Mouse (Mus musculus) midbrain, embryonic 13.5 days (tissue): ENCODE data around the gene Zfp654. TPM values are rescaled to one million over a fixed set of nuclear protein-coding genes. Genes with fewer than 3 reads are reported as not detected.
"Not testable (repeated sequence)": the region's sequence is repeated elsewhere in the genome, so short reads cannot be mapped to it uniquely, and the experiment has no call there.

Experiments used
- ATAC-seq: fragments of 200-750 bp; cut with Nextera tagmentation; 2 replicates; pipeline ENCODE4 v1.8.0; 2017; ENCODE audit warnings: mild to moderate bottlenecking, moderate TSS enrichment, moderate library complexity
- H3K27ac ChIP-seq: fragments of 300-500 bp; sonication (generic); 2 replicates; pipeline ENCODE4 v1.5.1; 2015; ENCODE audit warnings: inconsistent platforms, mild to moderate bottlenecking, moderate library complexity
- H3K27me3 ChIP-seq: fragments of 300-500 bp; sonication (generic); 2 replicates; pipeline ENCODE4 v1.6.1; 2015; ENCODE audit warnings: mild to moderate bottlenecking, inconsistent platforms
- H3K36me3 ChIP-seq: fragments of 300-500 bp; sonication (generic); 2 replicates; pipeline ENCODE4 v1.6.1; 2015; ENCODE audit warnings: mild to moderate bottlenecking, inconsistent platforms
- H3K4me1 ChIP-seq: fragments of 300-500 bp; sonication (generic); replicated peaks from 2 replicates; pipeline ENCODE4 v1.6.1; 2015; ENCODE audit warnings: inconsistent platforms
- H3K4me2 ChIP-seq: fragments of 300-500 bp; sonication (generic); replicated peaks from 2 replicates; pipeline ENCODE4 v1.6.1; 2015; ENCODE audit warnings: moderate library complexity, mild to moderate bottlenecking, inconsistent platforms
- H3K4me3 ChIP-seq: fragments of 300-500 bp; sonication (generic); replicated peaks from 2 replicates; pipeline ENCODE4 v1.5.1; 2015; ENCODE audit warnings: mild to moderate bottlenecking, inconsistent platforms
- H3K9ac ChIP-seq: fragments of 300-500 bp; sonication (generic); replicated peaks from 2 replicates; pipeline ENCODE4 v1.6.1; 2015; ENCODE audit warnings: mild to moderate bottlenecking, inconsistent platforms
- H3K9me3 ChIP-seq: fragments of 300-500 bp; sonication (generic); 2 replicates; pipeline ENCODE4 v1.6.1; 2016; ENCODE audit warnings: mild to moderate bottlenecking, inconsistent platforms
- WGBS: fragments of 180-500 bp; shearing (Covaris S2); methylation state at CpG from one replicate; pipeline ENCODE4 v1.1.7; 2015; 5-methylcytosine and 5-hydroxymethylcytosine counted together
- polyA plus RNA-seq: library from polyadenylated mRNA; unstranded; fragments of >200 nt; fragmentation: Nextera tagmentation; extraction: Ambion mirVana; gene quantifications from 2 replicates; pipeline ENCODE4 v1.2.1, GENCODE M21; 2015

Gene Zfp654
- polyA plus RNA-seq, 1 experiment from 2014 or later: 6.8 TPM

DNA sequence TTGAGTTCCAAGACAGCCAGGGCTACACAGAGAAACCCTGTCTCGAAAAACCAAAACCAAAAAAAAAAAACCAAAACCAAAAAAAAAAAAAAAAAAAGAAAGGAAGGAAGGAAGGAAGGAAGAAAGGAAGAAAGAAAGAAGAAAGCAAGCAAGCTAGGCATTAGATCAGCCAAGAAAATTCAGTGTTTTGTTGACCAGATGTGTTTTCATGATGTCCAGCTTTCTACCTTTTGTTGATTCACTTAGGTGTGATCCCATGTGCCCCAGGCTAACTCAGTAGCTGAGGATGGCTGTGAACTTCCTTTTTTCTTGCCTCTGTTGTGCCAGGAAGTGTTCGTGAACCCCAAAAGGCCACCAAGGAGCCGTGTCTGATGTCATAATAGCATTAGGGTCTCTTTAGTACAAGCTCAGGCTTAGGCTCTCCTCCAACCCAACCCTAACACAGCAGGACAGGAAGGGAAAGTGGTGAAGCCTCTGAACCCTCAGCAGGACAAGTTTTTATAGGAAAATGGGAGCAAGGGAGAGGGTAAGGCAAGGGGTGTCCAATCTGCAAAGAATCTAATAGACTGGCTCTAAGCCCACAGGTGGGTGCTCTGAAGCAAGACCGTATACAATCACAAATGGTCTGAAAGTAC is 25.3 kb upstream of the Zfp654 start:
- no peaks in the 10 kb centered on the region for H3K27me3 ChIP-seq
- no peak overlapping the region for H3K9ac ChIP-seq
- H3K4me2 ChIP-seq: no peak overlapping the region
- H3K4me1 ChIP-seq: peaks cover 2% of the 10 kb centered on the region
- no peaks in the 10 kb centered on the region for H3K9me3 ChIP-seq
- WGBS: 60% methylated on average over 4 of the region's 4 CpGs
- H3K4me3 ChIP-seq: no peak overlapping the region
- H3K36me3 ChIP-seq: no peaks in the 10 kb centered on the region
- ATAC-seq: no peak
- no peak overlapping the region for H3K27ac ChIP-seq

GRCm38 (mm10) chr16:64875822-64876221 is 24.4 kb upstream of the Zfp654 start:
- 87% methylated on average over 1 of the region's 1 CpGs for WGBS
- no peak overlapping the region for H3K27ac ChIP-seq
- no peaks in the 10 kb centered on the region for H3K27me3 ChIP-seq
- no peaks in the 10 kb centered on the region for H3K36me3 ChIP-seq
- H3K9ac ChIP-seq: no peak overlapping the region
- no peak overlapping the region for H3K4me3 ChIP-seq
- no peak overlapping the region for H3K4me2 ChIP-seq
- no peak for ATAC-seq
- H3K9me3 ChIP-seq: no peaks in the 10 kb centered on the region
- H3K4me1 ChIP-seq: peaks cover 2% of the 10 kb centered on the region

- H3K9me3 ChIP-seq: no peaks in the 10 kb centered on the region
- H3K36me3 ChIP-seq: no peaks in the 10 kb centered on the region
- H3K27ac ChIP-seq: no peak overlapping the region
- H3K4me2 ChIP-seq: no peak overlapping the region
- H3K4me3 ChIP-seq: no peak overlapping the region
- peaks cover 2% of the 10 kb centered on the region for H3K4me1 ChIP-seq
- no peaks in the 10 kb centered on the region for H3K27me3 ChIP-seq
- no peak overlapping the region for H3K9ac ChIP-seq
- WGBS: 96% methylated on average over 10 of the region's 10 CpGs
- ATAC-seq: no peak
These were observed 23.9 kb upstream of the Zfp654 start for GRCm38 (mm10) chr16:64875384-64875783.

GRCm38 (mm10) chr16:64873416-64874305 is 22.2 kb upstream of the Zfp654 start:
- H3K36me3 ChIP-seq: no peaks in the 10 kb centered on the region
- peak; percentile 95 for ATAC-seq
- no peaks in the 10 kb centered on the region for H3K27me3 ChIP-seq
- H3K9ac ChIP-seq: peak overlapping the region; percentile 63
- peak overlapping the region; percentile 79 for H3K4me2 ChIP-seq
- peak overlapping the region; percentile 7; the same call in 1 of the 2 replicates for H3K27ac ChIP-seq
- H3K4me3 ChIP-seq: peak overlapping the region; percentile 57
- H3K9me3 ChIP-seq: no peaks in the 10 kb centered on the region
- H3K4me1 ChIP-seq: peaks cover 2% of the 10 kb centered on the region
- 4% methylated on average over 29 of the region's 29 CpGs for WGBS

DNA sequence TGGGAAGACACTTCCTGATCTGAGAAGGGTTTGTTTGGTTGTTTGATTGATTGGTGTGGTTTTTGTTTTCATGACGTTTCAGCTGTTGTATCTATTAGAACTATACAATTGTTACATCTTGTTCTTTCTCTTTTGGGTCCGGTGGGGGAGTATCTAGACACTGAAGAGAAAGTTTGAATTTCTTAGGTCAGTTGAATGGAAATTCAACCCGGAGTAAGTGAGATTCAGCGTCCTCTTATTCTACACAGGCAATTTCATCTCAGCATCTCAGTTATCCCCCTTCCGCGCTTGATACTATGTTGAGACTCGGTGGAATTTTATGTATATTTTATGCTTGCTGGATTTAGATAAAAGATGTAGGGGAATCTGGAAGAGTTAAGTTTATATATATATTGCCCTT is 21.4 kb upstream of the Zfp654 start:
- WGBS: 13% methylated on average over 7 of the region's 7 CpGs
- Histone ChIP-seq H3K9ac (no peak overlapping the region), H3K4me2 (peak overlapping the region; percentile 49), H3K4me1 (peaks cover 2% of the 10 kb centered on the region), H3K9me3 (no peaks in the 10 kb centered on the region), H3K4me3 (peak overlapping the region; percentile 20; the same call in 1 of the 2 replicates), H3K36me3 (no peaks in the 10 kb centered on the region), H3K27me3 (no peaks in the 10 kb centered on the region), H3K27ac (no peak overlapping the region)
- ATAC-seq: no peak

GRCm38 (mm10) chr16:64872296-64872695 is 20.8 kb upstream of the Zfp654 start:
- Histone ChIP-seq H3K9me3 (no peaks in the 10 kb centered on the region), H3K4me3 (no peak overlapping the region), H3K4me2 (no peak overlapping the region), H3K36me3 (no peaks in the 10 kb centered on the region), H3K27me3 (no peaks in the 10 kb centered on the region), H3K9ac (no peak overlapping the region), H3K27ac (no peak overlapping the region), H3K4me1 (peaks cover 2% of the 10 kb centered on the region)
- WGBS: 25% methylated on average over 3 of the region's 3 CpGs
- no peak for ATAC-seq

- no peaks in the 10 kb centered on the region for H3K36me3 ChIP-seq
- H3K27me3 ChIP-seq: no peaks in the 10 kb centered on the region
- H3K27ac ChIP-seq: no peak overlapping the region
- WGBS: 87% methylated on average over 2 of the region's 2 CpGs
- no peak overlapping the region for H3K4me3 ChIP-seq
- H3K4me1 ChIP-seq: peaks cover 2% of the 10 kb centered on the region
- no peak overlapping the region for H3K4me2 ChIP-seq
- no peak for ATAC-seq
- no peak overlapping the region for H3K9ac ChIP-seq
- no peaks in the 10 kb centered on the region for H3K9me3 ChIP-seq
These were observed 18.2 kb upstream of the Zfp654 start for GRCm38 (mm10) chr16:64869621-64870020.

- H3K4me3 ChIP-seq: no peak overlapping the region
- H3K27ac ChIP-seq: no peak overlapping the region
- H3K4me1 ChIP-seq: no peaks in the 10 kb centered on the region; the same call in none of the 2 replicates
- ATAC-seq: no peak
- no peaks in the 10 kb centered on the region for H3K27me3 ChIP-seq
- H3K9ac ChIP-seq: no peak overlapping the region
- 72% methylated on average over 6 of the region's 6 CpGs for WGBS
- no peaks in the 10 kb centered on the region for H3K9me3 ChIP-seq
- H3K36me3 ChIP-seq: no peaks in the 10 kb centered on the region
- H3K4me2 ChIP-seq: no peak overlapping the region
These were observed 17.2 kb upstream of the Zfp654 start for GRCm38 (mm10) chr16:64868613-64869012.

DNA sequence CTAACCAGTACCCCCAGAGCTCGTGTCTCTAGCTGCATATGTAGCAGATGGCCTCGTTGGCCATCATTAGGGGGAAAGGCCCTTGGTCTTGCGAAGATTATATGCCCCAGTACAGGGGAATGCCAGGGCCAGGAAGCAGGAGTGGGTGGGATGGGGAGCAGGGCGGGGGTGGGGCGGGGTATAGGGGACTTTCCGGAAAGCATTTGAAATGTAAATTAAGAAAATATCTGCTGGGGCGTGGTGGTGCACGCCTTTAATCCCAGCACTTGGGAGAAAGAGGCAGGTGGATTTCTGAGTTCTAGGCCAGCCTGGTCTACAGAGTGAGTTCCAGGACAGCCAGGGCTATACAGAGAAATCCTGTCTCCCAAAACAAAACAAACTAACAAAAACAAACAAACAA is 14.4 kb upstream of the Zfp654 start:
- H3K36me3 ChIP-seq, ATAC-seq, H3K9ac ChIP-seq, H3K4me3 ChIP-seq, H3K4me1 ChIP-seq, H3K4me2 ChIP-seq, H3K27me3 ChIP-seq, H3K27ac ChIP-seq, H3K9me3 ChIP-seq: not testable (repeated sequence)
- WGBS: 87% methylated on average over 8 of the region's 8 CpGs

DNA sequence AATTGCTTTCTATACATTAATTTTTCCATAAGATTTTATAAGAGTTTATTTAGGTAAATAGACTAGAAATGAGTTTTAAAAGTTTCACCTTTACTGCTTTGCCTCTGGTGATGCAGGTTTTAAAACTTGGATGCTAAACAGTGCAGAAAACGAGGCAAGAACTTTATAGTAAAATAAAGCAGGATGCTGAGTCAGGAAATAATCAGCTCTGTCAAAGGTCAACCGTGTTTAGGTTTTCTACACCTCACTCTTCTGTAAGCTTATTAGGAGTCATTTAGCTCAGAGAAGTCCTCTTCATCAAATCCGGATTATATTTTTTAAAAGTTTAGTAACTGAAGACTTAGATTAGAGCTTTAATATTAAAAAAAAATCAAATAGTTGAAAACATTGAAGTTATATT is 5.5 kb upstream of the Zfp654 start:
- Histone ChIP-seq H3K4me3 (no peak overlapping the region), H3K9me3 (no peaks in the 10 kb centered on the region), H3K9ac (no peak overlapping the region), H3K4me1 (peaks cover 23% of the 10 kb centered on the region), H3K27me3 (no peaks in the 10 kb centered on the region), H3K27ac (no peak overlapping the region), H3K36me3 (peaks cover 21% of the 10 kb centered on the region), H3K4me2 (no peak overlapping the region)
- WGBS: 93% methylated on average over 3 of the region's 3 CpGs
- no peak for ATAC-seq

GRCm38 (mm10) chr16:64852891-64853290 is 1.4 kb upstream of the Zfp654 start:
- WGBS: 9% methylated on average over 14 of the region's 14 CpGs
- no peak for ATAC-seq
- H3K27ac ChIP-seq: peak overlapping the region; percentile 97

DNA sequence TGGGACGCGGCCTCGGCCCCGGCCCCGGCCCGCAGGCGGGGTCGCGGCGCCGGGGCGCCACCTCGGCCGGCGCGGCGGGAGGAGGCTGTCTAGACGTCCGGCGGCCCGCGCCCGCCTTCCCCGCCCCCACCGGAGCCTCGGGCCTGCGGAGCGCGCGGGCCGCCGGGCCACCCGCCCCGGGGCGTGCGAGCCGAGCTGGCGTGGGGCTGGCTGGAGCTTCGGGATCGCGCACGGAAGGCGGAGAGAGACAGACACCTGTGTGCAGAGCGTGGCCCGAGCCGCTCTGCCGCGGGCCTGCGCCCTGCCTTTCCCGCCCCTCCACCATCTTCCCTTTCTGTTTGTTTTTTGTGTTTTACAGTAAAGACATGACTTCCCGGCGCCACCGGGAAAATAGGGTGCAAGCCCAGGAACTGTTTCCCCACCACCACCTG is 1.0 kb upstream of the Zfp654 start:
- H3K4me1 ChIP-seq: peaks cover 36% of the 10 kb centered on the region
- H3K36me3 ChIP-seq: peaks cover 21% of the 10 kb centered on the region
- no peaks in the 10 kb centered on the region for H3K9me3 ChIP-seq
- peak; percentile 5 for ATAC-seq
- H3K27ac ChIP-seq: peak overlapping the region; percentile 97
- WGBS: under 1% methylated on average over 35 of the region's 53 CpGs
- H3K4me3 ChIP-seq: peak overlapping the region; percentile 98
- peak overlapping the region; percentile 73 for H3K4me2 ChIP-seq
- no peaks in the 10 kb centered on the region for H3K27me3 ChIP-seq
- peak overlapping the region; percentile 91 for H3K9ac ChIP-seq

More at GRCm38 (mm10) chr16:64852891-64853290, 1.4 kb upstream of the Zfp654 start:
- H3K27me3 ChIP-seq: no peaks in the 10 kb centered on the region
- H3K4me1 ChIP-seq: peaks cover 36% of the 10 kb centered on the region
- H3K4me2 ChIP-seq: peak overlapping the region; percentile 73
- peak overlapping the region; percentile 91 for H3K9ac ChIP-seq
- peaks cover 21% of the 10 kb centered on the region for H3K36me3 ChIP-seq
- no peaks in the 10 kb centered on the region for H3K9me3 ChIP-seq
- peak overlapping the region; percentile 98 for H3K4me3 ChIP-seq
